Mouse (Mus musculus) heart, adult 2 months (tissue): ENCODE data around the gene Antxrl.

ENCODE experiments used
- CTCF ChIP-seq: fragments of 200-600 bp; IDR thresholded peaks from 2 replicates; pipeline ENCODE4 v1.8.1; 2022; ENCODE audit warnings: antibody characterized with exemption, mild to moderate bottlenecking, moderate library complexity
- POLR2A ChIP-seq: fragments of 200-500 bp; IDR thresholded peaks from 2 replicates; pipeline ENCODE4 v1.6.1; 2011; ENCODE audit warnings: mild to moderate bottlenecking, low read depth, low read length, control low read depth; ENCODE audit not compliant: insufficient read depth

DNA sequence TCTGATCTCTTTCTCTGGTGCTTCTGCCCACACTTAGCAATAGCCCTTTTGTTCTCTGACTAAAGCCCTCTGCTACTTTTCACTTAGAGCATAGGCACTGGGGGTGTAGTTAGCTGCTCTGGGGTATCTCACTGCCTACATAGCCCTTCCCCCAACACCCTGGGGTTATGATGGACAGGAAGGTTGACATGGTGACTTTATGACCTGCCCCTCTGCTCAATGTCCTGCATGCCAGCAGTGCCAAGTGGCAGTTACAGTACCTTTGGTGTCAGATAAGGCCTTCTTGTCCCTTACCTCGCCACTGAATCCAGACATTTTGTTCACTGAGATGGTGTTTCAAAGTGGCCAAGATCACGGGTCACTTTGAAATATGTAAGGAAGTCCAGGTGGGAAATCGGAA, 37.4 kb upstream of the Antxrl start, which contains the start of gene Gm30083:
- TF ChIP-seq CTCF: no peak
- TF ChIP-seq POLR2A: no peak
